7 mouse cellular contexts compared by ENCODE assay signal in genomic region chr17:34836856-34837221, GRCm38 (mm10). TPM values are rescaled to one million over a fixed set of nuclear protein-coding genes. Genes with fewer than 3 reads are reported as not detected.
DNase-seq lines count a peak whose midpoint lies in the region; ATAC-seq lines count a peak whose summit lies in the region.

Gene Stk19, minus strand, starts transcription at chr17:34836945.
Gene Dxo, plus strand, starts transcription at chr17:34837019.

- H3K27ac ChIP-seq in intestine, embryonic 15.5 days: peak within 1 kb of the TSS; percentile 45
- peak within 1 kb of the TSS; percentile 84 for H3K27ac ChIP-seq in midbrain, embryonic 10.5 days (replicated peaks)

- no peaks in the 10 kb centered on the region for H3K27me3 ChIP-seq in intestine, embryonic 15.5 days (replicated peaks)
- H3K27me3 ChIP-seq in midbrain, embryonic 10.5 days (ENCODE audit: low read depth, poor library complexity, severe bottlenecking): no peaks in the 10 kb centered on the region

- peak within 1 kb of the TSS; percentile 97 for H3K4me2 ChIP-seq in intestine, embryonic 15.5 days (replicated peaks)

- H3K36me3 ChIP-seq in intestine, embryonic 15.5 days: peaks cover 18% of the 10 kb centered on the region
- H3K36me3 ChIP-seq in midbrain, embryonic 10.5 days: peaks cover 70% of the 10 kb centered on the region

- DNase-seq in adrenal gland, adult 2 months: peak; percentile 98
- peak; percentile 96 for DNase-seq in embryo, embryonic 11.5 days (ENCODE audit: low read depth, low spot score)
- peak; percentile 92 to 93 for DNase-seq in gastrocnemius, postnatal 36 days
- peak; percentile 99 for DNase-seq in left cerebral cortex, postnatal 25 days (ENCODE audit: low spot score in 2 of 2)
- DNase-seq in midbrain, embryonic 10.5 days (ENCODE audit: low spot score): peak; percentile 98
- DNase-seq in right cerebral cortex, postnatal 4 days: peak; percentile 98

- ATAC-seq in intestine, embryonic 15.5 days: peak; percentile 97

- H3K4me3 ChIP-seq in intestine, embryonic 15.5 days (replicated peaks): peak within 1 kb of the TSS; percentile 70
- peak within 1 kb of the TSS; percentile 84 for H3K4me3 ChIP-seq in midbrain, embryonic 10.5 days

- H3K9ac ChIP-seq in intestine, embryonic 15.5 days: peak within 1 kb of the TSS; percentile 72

- intact Hi-C loops in gastrocnemius, postnatal 36 days (cut with DNase I): loop anchor here (10.0 kb wide), 1 partner anchor 192 kb away; the partner anchor contains the start of genes Atf6b and Fkbpl
- intact Hi-C loops in left cerebral cortex, postnatal 25 days (cut with DNase I): loop anchor here (1.0 kb wide), 1 partner anchor 13 kb away; the partner anchor contains the start of genes Nelfe and Skiv2l

- WGBS in intestine, embryonic 15.5 days: under 1% methylated on average over 40 of the region's 40 CpGs
- WGBS in midbrain, embryonic 10.5 days: under 1% methylated on average over 40 of the region's 40 CpGs

- H3K9me3 ChIP-seq in intestine, embryonic 15.5 days: no peaks in the 10 kb centered on the region
- no peaks in the 10 kb centered on the region for H3K9me3 ChIP-seq in midbrain, embryonic 10.5 days (replicated peaks)

- peaks cover 22% of the 10 kb centered on the region for H3K4me1 ChIP-seq in intestine, embryonic 15.5 days (replicated peaks)
- H3K4me1 ChIP-seq in midbrain, embryonic 10.5 days: peaks cover 34% of the 10 kb centered on the region

RNA-seq across cellular contexts. Expression of gene Stk19, which starts in this region (rescaled TPM):
- total RNA-seq in adrenal gland, adult 2 months (2021): 10 to 100 TPM; 38.5 to 55.1 TPM
- 139 and 176 TPM in 2 replicates for polyA plus RNA-seq in adrenal gland, adult 2 months (2012; rRNA removed)
- 1 to 10 TPM; 5.8 to 8.7 TPM for total RNA-seq in gastrocnemius, postnatal 36 days (2021)
- 25.1 and 30.3 TPM in 2 replicates for polyA plus RNA-seq in intestine, embryonic 15.5 days (2015; fragmentation: Nextera tagmentation; extraction: Ambion mirVana)
- total RNA-seq in left cerebral cortex, postnatal 25 days (2021): 10 to 100 TPM; 52.2 to 57.6 TPM
- 30.2 and 30.6 TPM in 2 replicates for polyA plus RNA-seq in midbrain, embryonic 10.5 days (2016; fragmentation: Nextera tagmentation; extraction: Ambion mirVana)

RNA-seq across cellular contexts. Expression of gene Dxo, which starts in this region (rescaled TPM):
- total RNA-seq in adrenal gland, adult 2 months (2021): 100 to 1,000 TPM in 1 of 2 experiments, 10 to 100 TPM in 1; 47.0 to 126 TPM
- polyA plus RNA-seq in adrenal gland, adult 2 months (2012; rRNA removed): 82.7 and 107 TPM in 2 replicates
- total RNA-seq in gastrocnemius, postnatal 36 days (2021): 1 to 10 TPM; 6.5 to 9.1 TPM
- polyA plus RNA-seq in intestine, embryonic 15.5 days (2015; fragmentation: Nextera tagmentation; extraction: Ambion mirVana): 51.8 and 58.6 TPM in 2 replicates
- 10 to 100 TPM; 35.9 to 37.1 TPM for total RNA-seq in left cerebral cortex, postnatal 25 days (2021)
- 81.2 and 88.1 TPM in 2 replicates for polyA plus RNA-seq in midbrain, embryonic 10.5 days (2016; fragmentation: Nextera tagmentation; extraction: Ambion mirVana)

Comparison
In these comparisons a context has a peak if more than half of its experiments do, and no peak if none do; other contexts are left out.
1. Peak in every context shown above with its lines: DNase-seq, ATAC-seq, H3K4me3 ChIP-seq and H3K27ac ChIP-seq.
2. RNA of gene Stk19 (total RNA-seq): 52.2 to 57.6 TPM in left cerebral cortex, postnatal 25 days and 38.5 to 55.1 TPM in adrenal gland, adult 2 months; 5.8 to 8.7 TPM in gastrocnemius, postnatal 36 days; every median in the first group is over 4 times any median in the second.